Mouse (Mus musculus): ENCODE data around the gene Gm28048. TPM values are rescaled to one million over a fixed set of nuclear protein-coding genes. Genes with fewer than 3 reads are reported as not detected.
A peak's percentile ranks its signal among the peaks of the same experiment; 100 is the strongest.

Gm28048 gene
- polyA plus RNA-seq, 1 experiment = 0.05 TPM

DNA sequence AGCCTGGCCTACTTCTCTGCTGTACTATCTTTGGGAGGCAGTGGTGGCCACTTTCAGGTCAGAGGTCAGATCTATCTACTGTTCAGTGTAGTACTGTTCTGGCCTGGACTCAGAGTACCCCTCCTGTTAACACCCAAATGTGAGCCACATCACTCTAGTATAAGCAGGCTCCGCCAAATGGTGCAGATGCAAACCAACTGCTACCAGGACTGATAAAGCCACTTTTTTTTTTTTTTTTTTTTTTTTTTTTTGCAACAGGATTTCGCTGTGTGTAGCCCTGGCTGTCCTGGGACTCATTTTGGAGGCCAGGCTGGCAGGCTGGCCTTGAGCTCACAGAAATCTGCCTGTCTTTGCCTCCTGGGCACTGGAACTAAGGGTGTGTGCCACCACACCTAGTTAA, 42.9 kb downstream of the Gm28048 start:
- no peak overlapping the region for H3K4me3 ChIP-seq (ENCODE audit: extremely low read depth, insufficient read depth, insufficient read length)
- H3K36me3 ChIP-seq (ENCODE audit: control insufficient read depth, insufficient read depth, low read length) = no peaks in the 10 kb centered on the region
- TF ChIP-seq POLR2A (IDR thresholded peaks at IDR 0.05; ENCODE audit: low read depth, low read length) (no peak), CTCF (IDR thresholded peaks at IDR 0.05; ENCODE audit: extremely low read depth, insufficient read depth, insufficient read length, insufficient replicate concordance) (no peak)
- 94% methylated on average over 2 of the region's 2 CpGs for WGBS
- no peaks in the 10 kb centered on the region for H3K27me3 ChIP-seq (ENCODE audit: control insufficient read depth, insufficient read depth, low read length)
- no peak overlapping the region for H3K27ac ChIP-seq (ENCODE audit: insufficient read depth, low read length)
- H3K4me1 ChIP-seq (ENCODE audit: control insufficient read depth, insufficient read depth, insufficient read length) = peaks cover 5% of the 10 kb centered on the region; the same call in 1 of the 2 replicates
- DNase-seq (ENCODE audit: low read depth in 1 of 2, low spot score in 2 of 2) = no peak

DNA sequence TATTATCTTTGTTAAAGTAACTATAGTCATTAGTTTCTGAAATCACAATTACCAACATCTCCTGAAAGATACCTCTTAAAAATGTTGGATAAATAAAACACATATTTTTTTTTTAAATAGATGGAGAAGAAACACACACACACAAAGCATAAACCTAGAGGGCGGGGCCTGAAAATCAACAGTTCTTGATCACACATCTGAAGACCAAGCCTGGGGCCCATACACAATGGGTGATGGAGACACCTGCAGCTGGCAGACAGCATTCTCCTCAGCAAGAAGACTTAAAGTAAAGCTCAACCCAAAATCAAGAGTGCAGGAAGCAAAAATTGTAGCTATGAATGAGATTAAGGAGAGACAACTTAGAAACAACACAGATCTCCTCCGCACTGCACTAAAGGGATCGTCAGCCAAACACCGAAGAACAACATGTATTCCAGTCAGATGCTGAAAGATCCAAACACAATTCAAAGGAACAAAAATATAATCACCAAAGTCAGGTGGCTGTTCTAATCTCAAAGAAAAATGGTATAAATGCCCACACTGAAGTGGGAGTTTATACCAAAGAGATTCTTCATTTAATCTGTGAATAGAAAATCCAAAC, 44.1 kb downstream of the Gm28048 start:
- H3K36me3 ChIP-seq (ENCODE audit: control insufficient read depth, insufficient read depth, low read length) = no peaks in the 10 kb centered on the region
- TF ChIP-seq CTCF (IDR thresholded peaks at IDR 0.05; ENCODE audit: extremely low read depth, insufficient read depth, insufficient read length, insufficient replicate concordance) = no peak
- no peak for TF ChIP-seq POLR2A (IDR thresholded peaks at IDR 0.05; ENCODE audit: low read depth, low read length)
- WGBS = 89% methylated on average over 4 of the region's 4 CpGs
- no peak overlapping the region for H3K27ac ChIP-seq (ENCODE audit: insufficient read depth, low read length)
- peaks cover 5% of the 10 kb centered on the region; the same call in 1 of the 2 replicates for H3K4me1 ChIP-seq (ENCODE audit: control insufficient read depth, insufficient read depth, insufficient read length)
- no peaks in the 10 kb centered on the region for H3K27me3 ChIP-seq (ENCODE audit: control insufficient read depth, insufficient read depth, low read length)
- H3K4me3 ChIP-seq (ENCODE audit: extremely low read depth, insufficient read depth, insufficient read length) = no peak overlapping the region
- no peak for DNase-seq (ENCODE audit: low read depth in 1 of 2, low spot score in 2 of 2)

DNA sequence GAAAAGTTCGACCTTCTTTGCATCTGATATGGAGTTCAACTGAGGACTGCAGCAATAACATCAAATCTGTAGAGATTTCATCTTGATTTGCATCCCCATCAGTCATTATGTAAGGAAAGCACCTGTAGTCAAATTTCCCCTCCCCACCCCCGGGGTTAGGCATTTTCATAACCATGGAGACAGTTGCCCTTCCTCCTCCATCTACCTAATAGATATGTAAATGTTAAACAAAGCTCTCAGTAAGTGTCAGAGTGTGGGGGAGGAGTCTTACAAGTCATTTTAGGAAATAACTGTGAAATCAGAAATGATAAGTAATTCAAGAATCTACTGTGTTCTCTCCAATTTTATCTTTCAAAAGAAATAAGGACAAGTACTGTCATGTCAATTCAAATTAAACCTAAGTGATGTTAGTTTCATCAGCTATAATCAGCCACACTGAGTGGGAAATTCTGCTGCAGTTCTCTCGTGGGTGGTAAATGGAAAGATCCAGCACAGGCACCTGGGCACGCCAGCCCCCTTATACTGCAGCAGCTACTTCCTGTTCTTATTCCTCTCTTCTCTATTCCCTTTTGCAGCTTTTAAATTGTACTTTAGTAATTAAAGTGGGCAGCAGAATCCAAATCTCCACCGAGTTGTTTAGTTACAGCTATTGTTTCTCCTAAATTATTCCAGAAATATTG, 45.3 kb downstream of the Gm28048 start:
- Histone ChIP-seq H3K4me3 (ENCODE audit: extremely low read depth, insufficient read depth, insufficient read length) (no peak overlapping the region), H3K36me3 (ENCODE audit: control insufficient read depth, insufficient read depth, low read length) (no peaks in the 10 kb centered on the region), H3K4me1 (ENCODE audit: control insufficient read depth, insufficient read depth, insufficient read length) (peaks cover 5% of the 10 kb centered on the region; the same call in 1 of the 2 replicates), H3K27me3 (ENCODE audit: control insufficient read depth, insufficient read depth, low read length) (no peaks in the 10 kb centered on the region), H3K27ac (ENCODE audit: insufficient read depth, low read length) (no peak overlapping the region)
- 21% methylated on average over 5 of the region's 5 CpGs for WGBS
- TF ChIP-seq CTCF (IDR thresholded peaks at IDR 0.05; ENCODE audit: extremely low read depth, insufficient read depth, insufficient read length, insufficient replicate concordance) (no peak), POLR2A (IDR thresholded peaks at IDR 0.05; ENCODE audit: low read depth, low read length) (no peak)
- peak; percentile 44 to 79 for DNase-seq (ENCODE audit: low read depth in 1 of 2, low spot score in 2 of 2)

DNA sequence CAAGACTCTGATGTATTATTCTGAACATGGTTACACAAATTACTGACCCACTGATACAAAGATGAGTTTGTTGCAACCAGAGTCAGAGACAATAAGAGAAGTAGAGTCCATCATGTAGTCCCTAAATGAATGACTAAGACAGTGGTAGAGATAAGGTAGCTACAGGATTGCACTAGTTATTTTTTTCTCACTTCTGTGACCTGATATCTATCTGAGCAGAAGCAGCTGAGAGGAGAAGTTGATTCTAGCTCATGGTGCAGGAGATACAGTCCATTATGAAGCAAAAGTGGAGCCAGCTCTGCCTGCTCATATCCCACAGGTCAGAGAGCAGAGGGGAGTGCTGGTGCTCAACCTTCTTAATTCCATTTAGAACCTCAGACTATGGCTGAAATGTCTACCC, 49.7 kb downstream of the Gm28048 start:
- H3K36me3 ChIP-seq (ENCODE audit: control insufficient read depth, insufficient read depth, low read length) = no peaks in the 10 kb centered on the region
- DNase-seq (ENCODE audit: low read depth in 1 of 2, low spot score in 2 of 2) = no peak
- H3K4me3 ChIP-seq (ENCODE audit: extremely low read depth, insufficient read depth, insufficient read length) = no peak overlapping the region
- H3K4me1 ChIP-seq (ENCODE audit: control insufficient read depth, insufficient read depth, insufficient read length) = peaks cover 12% of the 10 kb centered on the region; the same call in 1 of the 2 replicates
- TF ChIP-seq CTCF (IDR thresholded peaks at IDR 0.05; ENCODE audit: extremely low read depth, insufficient read depth, insufficient read length, insufficient replicate concordance) (no peak), POLR2A (IDR thresholded peaks at IDR 0.05; ENCODE audit: low read depth, low read length) (no peak)
- H3K27ac ChIP-seq (ENCODE audit: insufficient read depth, low read length) = no peak overlapping the region
- H3K27me3 ChIP-seq (ENCODE audit: control insufficient read depth, insufficient read depth, low read length) = no peaks in the 10 kb centered on the region

DNA sequence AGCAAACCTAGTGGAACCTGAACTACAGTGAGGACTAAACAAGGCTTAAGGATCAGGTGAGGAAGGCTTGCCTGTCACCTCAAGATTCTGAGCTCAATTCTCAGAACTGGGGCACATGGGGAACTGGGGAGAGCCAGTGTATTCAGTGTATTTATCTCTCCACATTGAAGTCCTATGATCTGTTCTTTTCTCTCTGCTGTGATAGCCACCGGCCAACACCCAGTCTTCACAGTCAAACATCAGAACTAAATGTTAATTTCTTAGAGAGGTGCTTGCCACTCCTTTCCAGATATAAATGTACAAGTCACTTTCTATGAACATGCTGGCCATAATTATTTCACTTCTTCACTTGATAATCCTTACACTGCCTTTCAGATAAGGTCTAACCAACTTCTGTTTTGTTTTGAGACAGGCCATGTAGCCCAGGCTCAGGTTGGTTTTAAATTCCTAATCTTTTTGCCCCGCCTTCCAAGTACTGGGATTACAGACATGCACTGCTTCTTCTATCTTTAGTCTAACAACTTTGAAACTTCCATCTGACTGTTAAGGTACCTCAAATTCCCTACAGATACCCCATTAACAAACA, 50.5 kb downstream of the Gm28048 start:
- DNase-seq (ENCODE audit: low read depth in 1 of 2, low spot score in 2 of 2) = no peak
- TF ChIP-seq POLR2A (IDR thresholded peaks at IDR 0.05; ENCODE audit: low read depth, low read length) (no peak), CTCF (IDR thresholded peaks at IDR 0.05; ENCODE audit: extremely low read depth, insufficient read depth, insufficient read length, insufficient replicate concordance) (no peak)
- H3K27ac ChIP-seq (ENCODE audit: insufficient read depth, low read length) = no peak overlapping the region
- no peak overlapping the region for H3K4me3 ChIP-seq (ENCODE audit: extremely low read depth, insufficient read depth, insufficient read length)
- WGBS = 85% methylated on average over 2 of the region's 2 CpGs
- no peaks in the 10 kb centered on the region for H3K27me3 ChIP-seq (ENCODE audit: control insufficient read depth, insufficient read depth, low read length)
- H3K36me3 ChIP-seq (ENCODE audit: control insufficient read depth, insufficient read depth, low read length) = no peaks in the 10 kb centered on the region
- H3K4me1 ChIP-seq (ENCODE audit: control insufficient read depth, insufficient read depth, insufficient read length) = peaks cover 12% of the 10 kb centered on the region; the same call in 1 of the 2 replicates

DNA sequence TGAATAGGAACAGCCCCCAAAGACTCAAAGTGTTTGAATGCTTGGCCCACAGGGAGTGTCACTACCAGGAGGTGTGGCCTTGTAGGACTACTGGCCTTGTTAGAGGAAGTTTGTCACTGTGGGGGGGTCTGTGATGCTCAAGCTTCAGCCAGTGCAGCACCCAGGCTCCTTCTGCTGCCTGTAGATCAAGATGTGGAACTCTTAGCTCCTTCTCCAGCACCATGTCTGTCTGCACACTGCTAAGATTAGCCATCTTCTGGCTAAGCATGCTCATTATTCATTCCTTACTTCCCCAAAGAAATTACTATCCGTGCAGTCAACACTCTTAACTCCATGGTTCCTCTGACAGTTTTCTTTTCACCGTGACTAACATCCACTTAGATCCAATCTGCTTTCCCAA, 51.8 kb downstream of the Gm28048 start:
- Histone ChIP-seq H3K27ac (ENCODE audit: insufficient read depth, low read length) (no peak overlapping the region), H3K36me3 (ENCODE audit: control insufficient read depth, insufficient read depth, low read length) (no peaks in the 10 kb centered on the region), H3K4me1 (ENCODE audit: control insufficient read depth, insufficient read depth, insufficient read length) (peaks cover 7% of the 10 kb centered on the region; the same call in 1 of the 2 replicates), H3K27me3 (ENCODE audit: control insufficient read depth, insufficient read depth, low read length) (no peaks in the 10 kb centered on the region), H3K4me3 (ENCODE audit: extremely low read depth, insufficient read depth, insufficient read length) (no peak overlapping the region)
- DNase-seq (ENCODE audit: low read depth in 1 of 2, low spot score in 2 of 2) = no peak
- no peak for TF ChIP-seq CTCF (IDR thresholded peaks at IDR 0.05; ENCODE audit: extremely low read depth, insufficient read depth, insufficient read length, insufficient replicate concordance)
- no peak for TF ChIP-seq POLR2A (IDR thresholded peaks at IDR 0.05; ENCODE audit: low read depth, low read length)
- 73% methylated on average over 2 of the region's 2 CpGs for WGBS
